Mouse (Mus musculus) kidney, adult 18-20 months (tissue): ENCODE data around the gene Rab25.
A peak's percentile ranks its signal among the peaks of the same experiment; 100 is the strongest.

Experiments
- DNase-seq: peaks from one replicate; pipeline ENCODE4 v3.0.0; 2021

Rab25 gene

GRCm38 (mm10) chr3:88541622-88542401 lies 6.3 kb downstream of the Rab25 start:
- no peak for DNase-seq

- no peak for DNase-seq
Measured at GRCm38 (mm10) chr3:88540085-88540484, 8.0 kb downstream of the Rab25 start.

GRCm38 (mm10) chr3:88539397-88539796 lies 8.7 kb downstream of the Rab25 start:
- no peak for DNase-seq

- no peak for DNase-seq
Measured at GRCm38 (mm10) chr3:88538271-88539145, 9.6 kb downstream of the Rab25 start.

DNA sequence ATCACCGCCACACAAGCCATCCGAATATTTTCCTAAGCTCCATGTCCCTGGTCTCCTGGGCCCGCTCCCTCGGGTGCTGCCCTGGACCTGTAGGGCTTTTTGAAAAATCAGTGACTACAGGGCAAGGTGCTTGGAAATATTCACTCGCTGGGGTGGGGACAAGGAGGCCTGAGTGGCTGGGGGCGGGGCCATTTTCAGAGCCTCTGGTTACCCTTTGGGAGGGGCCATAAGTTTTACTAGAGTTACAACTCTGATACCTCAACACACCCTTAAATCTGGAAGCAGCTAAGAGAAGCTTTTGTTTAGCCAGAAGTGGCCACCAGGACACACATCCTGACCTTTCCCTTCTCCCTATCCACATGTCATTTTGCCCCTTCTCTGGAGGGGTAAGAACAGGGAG lies 11.0 kb downstream of the Rab25 start:
- DNase-seq: no peak

- DNase-seq: peak; percentile 84
Measured at GRCm38 (mm10) chr3:88536103-88536930, 11.8 kb downstream of the Rab25 start.

DNA sequence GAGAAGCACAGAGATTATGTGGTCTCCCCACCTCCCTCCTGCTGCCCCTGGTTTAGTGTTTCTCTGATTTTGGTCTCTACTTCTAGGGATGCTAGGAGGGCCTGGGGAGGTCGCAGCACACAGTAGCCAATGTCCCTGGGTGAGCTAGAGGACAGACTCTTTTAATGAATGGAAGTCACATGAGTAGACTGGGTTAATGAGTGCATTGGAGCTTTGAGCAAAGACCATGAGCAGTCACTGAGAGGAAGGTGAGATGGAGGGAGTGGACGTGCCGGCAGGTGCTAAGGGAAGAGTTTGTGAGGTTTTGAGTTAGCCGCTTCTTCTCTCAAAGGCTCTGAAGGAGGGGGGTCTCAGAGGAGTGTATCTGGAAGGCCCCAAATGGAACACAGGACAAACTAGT lies 12.6 kb downstream of the Rab25 start:
- DNase-seq: no peak

- DNase-seq: no peak
Measured at GRCm38 (mm10) chr3:88535005-88535404, 13.1 kb downstream of the Rab25 start.

- no peak for DNase-seq
Measured at GRCm38 (mm10) chr3:88533706-88534105, 14.4 kb downstream of the Rab25 start.

- DNase-seq: no peak
Measured at GRCm38 (mm10) chr3:88532689-88533511, 15.2 kb downstream of the Rab25 start.

GRCm38 (mm10) chr3:88532299-88532674 lies 15.8 kb downstream of the Rab25 start, which contains the start of gene Mex3a:
Gene Mex3a, plus strand, starts transcription at chr3:88532395.
- no peak for DNase-seq

- DNase-seq: peak; percentile 91
Measured at GRCm38 (mm10) chr3:88531348-88532298, 16.5 kb downstream of the Rab25 start.

- DNase-seq: no peak
Measured at GRCm38 (mm10) chr3:88530082-88530864, 17.8 kb downstream of the Rab25 start.

DNA sequence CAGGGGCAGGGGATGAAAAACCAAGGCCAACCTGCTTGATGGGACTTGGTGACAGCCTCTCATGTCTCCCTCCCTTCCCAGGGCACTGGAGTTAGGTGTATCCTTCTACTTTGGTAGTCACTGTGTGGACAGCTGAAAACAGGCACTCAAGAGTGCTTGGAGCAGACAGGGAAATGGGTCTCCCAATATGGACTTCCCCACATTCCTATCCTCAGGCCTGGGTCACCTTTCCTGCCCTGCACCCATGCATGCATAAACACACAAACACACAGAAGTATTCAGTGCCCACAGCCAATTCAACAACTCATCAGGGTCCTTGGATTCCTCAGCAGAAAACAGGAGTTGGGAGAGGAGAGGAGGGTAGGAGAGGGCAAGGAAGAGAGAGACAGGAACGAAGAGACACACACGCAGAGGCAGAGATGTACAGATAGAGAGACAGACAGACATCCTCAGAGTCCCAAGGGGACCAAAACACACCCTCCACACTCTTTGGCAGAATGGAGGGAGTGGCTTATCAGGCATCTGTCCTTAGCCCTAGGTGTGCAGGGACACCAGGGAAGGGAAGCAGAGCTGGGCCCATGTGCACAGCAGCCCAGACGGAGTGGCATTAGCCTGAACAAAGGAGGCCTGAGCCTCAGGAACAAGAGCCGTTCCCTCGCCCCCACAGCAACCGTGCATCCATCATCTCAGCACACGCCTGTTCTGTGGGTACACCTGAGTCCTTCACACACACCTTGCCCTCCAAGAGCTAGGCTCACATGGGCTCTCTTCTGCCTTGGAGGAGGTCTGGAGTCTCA lies 18.7 kb downstream of the Rab25 start:
- no peak for DNase-seq

DNA sequence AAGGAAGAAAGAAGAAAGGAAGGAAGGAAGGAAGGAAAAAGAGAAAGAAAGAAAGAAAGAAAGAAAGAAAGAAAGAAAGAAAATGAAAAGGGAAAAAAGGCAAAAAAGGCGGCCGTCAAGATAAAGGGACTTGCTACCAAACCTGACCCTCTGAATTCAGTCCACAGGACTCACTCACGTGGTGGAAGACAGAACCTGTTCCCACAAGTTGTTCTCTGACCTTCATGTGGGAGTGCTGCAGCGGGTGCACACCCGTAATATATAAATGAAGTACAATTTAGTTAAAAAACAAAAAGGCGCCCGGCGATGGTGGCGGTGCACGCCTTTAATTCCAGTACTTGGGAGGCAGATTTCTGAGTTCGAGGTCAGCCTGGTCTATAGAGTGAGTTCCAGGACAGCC lies 19.5 kb downstream of the Rab25 start:
- no peak for DNase-seq

- DNase-seq: no peak
Measured at GRCm38 (mm10) chr3:88527565-88527964, 20.5 kb downstream of the Rab25 start.

- peak; percentile 86 for DNase-seq
Measured at GRCm38 (mm10) chr3:88526157-88527131, 21.7 kb downstream of the Rab25 start.

- no peak for DNase-seq
Measured at GRCm38 (mm10) chr3:88525021-88525420, 23.1 kb downstream of the Rab25 start.
